Mouse (Mus musculus) cerebellum, postnatal 25 days (tissue): ENCODE data around the gene Cfhr2.
"Not testable (repeated sequence)": the region's sequence is repeated elsewhere in the genome, so short reads cannot be mapped to it uniquely, and the experiment has no call there.

Source experiments
- DNase-seq, 2 experiments: peaks; one replicate each; pipeline ENCODE4 v3.0.0; 2021; ENCODE audit warnings: mixed read lengths in 2 of 2

Gene Cfhr2

DNA sequence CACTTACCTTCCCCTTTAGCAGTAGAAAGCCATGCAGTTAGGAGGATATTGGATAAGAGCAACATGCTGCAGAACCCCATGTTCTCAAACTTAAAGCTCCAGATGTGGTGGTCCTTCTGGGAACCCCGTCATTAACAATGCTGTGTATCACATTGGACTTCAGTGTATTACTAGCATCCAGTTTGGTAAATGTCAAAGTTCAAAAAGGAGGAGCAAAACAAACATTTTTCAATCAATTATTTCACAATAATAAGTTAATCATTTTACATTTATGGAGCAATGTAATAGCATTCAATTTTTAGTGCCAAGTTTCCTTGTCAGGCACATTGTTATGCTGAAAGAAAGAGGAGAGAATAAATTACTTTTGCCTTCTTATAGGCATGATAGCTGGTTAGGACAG lies at the start of gene Cfhr2:
Gene Cfhr2 (minus strand): TSS at position 155 of the 400 bp plus-strand sequence.
- DNase-seq, result no peak

DNA sequence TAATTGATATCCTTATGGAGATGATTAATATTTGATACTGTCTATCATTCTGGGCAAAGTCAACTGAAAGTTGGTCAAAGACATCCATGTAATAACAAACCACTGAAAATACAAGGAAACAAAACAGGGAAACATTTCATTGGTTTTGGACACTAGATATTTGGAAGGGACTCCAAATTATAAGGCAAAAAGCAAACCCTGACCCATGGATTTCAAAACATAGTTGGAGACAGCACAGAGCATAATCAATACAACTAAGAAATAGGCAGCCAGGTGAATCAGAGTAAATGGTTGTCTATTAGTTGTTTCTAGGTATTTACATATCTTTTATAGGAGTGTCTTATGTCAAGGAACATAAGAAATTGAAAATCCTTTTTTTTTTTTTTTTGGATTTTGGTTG lies 5.2 kb upstream of the Cfhr2 start:
- DNase-seq, result no peak

DNA sequence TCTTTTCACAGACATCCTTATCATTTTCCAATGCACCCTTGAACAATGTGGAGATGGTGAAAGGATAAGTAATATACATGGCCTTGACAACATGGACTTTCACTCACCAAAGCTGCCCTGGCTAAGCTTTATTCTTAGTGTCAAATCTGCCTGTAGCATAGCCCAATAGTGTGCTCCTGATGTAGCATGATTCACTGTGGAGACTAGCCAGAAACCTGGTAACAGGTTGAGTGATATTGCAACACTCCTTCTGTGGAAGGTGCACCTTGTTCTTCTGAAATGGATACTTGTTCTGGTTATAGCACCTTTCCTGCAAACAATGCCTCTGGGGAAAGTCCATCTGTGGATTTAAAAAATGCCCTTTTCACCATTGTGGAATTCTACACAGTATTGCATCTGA lies 1.7 kb upstream of the Cfhr2 start:
- DNase-seq, result no peak

DNA sequence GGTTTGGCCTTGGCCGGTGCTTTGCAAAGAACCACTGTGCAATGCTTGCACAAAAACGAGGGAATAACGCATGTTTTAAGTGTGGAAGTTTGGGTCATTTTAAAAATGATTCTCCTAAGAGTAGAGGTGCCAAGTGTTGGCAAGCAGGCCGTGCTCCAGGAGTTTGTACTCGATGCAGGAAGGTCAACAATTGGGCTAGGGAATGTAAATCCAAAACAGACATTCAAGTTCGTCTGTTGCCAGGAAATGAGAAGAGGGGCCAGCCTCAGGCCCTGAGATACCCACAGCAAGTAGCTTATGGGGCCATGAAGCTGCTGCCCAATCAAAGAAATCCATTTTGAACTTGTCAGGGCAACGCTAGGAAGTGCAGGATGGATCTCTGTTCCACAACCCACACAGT lies 18.8 kb downstream of the Cfhr2 start:
- DNase-seq, result no peak

DNA sequence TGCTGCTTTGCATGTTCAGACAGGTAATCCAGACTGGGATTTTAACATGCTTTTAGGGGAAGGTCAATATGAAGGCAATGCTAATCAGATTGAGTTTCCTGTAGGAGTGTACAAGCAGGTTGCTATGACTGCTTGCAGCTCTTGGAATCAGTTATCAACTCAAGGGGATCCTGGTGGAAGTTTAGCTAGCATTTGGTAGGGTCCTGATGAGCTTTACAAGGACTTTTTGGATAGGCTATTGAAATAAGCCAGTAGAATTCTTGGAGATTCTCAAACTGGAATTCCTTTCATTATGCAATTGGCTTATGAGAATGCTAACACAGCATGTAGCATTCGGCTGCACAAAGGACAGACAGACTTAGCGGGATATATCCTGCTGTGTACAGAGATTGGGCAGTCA lies 19.2 kb downstream of the Cfhr2 start:
- DNase-seq, result no peak

DNA sequence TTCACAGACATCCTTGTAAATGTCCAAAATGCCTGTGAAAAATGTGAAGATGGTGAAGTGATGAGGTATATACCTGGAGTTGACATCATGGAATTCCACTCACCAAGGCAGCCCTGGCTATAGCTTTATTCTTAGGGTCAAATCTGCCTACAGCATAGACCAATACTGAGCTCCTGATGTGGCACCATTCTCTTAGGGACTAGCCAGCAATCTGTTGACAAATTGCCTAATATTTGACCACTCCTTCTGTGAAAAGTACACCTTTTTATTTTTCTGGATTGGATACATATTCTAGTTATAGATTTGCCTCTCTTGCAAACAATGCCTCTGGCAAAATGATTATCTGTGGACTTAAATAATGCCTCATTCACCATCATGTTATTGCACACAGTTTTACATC lies 49.9 kb downstream of the Cfhr2 start:
- no peak for DNase-seq

DNA sequence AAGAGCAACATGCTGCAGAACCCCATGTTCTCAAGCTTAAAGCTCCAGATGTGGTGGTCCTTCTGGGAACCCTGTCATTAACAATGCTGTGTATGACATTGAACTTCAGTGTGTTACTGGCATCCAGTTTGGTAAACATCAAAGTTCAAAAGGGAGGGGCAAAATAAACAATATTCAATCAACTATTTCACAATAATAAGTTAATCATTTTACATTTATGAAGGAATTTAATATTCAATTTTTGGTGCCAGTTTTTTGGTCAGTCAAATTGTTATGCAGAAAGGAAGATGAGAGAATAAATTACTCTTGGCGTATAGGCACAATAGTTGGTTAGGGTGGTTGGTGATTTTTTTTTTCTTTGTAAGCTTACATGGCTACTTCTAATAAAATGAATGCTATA lies 77.4 kb downstream of the Cfhr2 start, which contains the start of gene Gm4788:
Gene Gm4788 (minus strand): TSS at position 101 of the 400 bp plus-strand sequence.
- no peak for DNase-seq

DNA sequence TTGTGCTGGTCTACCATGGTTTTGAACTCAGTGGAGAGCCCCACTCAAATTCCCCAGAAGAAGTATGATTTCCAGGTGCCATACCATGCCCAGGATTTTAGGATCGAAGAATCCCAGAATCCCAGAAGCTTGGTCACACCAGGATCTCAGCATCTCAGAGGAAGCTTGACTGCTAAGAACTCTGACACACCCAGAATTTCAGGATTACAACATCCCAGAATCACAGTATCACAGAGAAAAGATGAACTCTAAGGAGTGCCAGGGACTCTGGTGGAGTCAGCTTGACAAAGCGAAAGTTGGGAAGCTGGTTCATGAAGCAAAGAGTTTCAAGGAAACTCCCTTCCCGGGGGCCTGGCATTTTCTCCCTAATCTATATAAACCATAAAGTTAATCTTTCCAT lies 88.6 kb downstream of the Cfhr2 start:
- DNase-seq, result not testable (repeated sequence)
